Mouse (Mus musculus): ENCODE data around the gene Bend5.

GRCm38 (mm10) chr4:111447918-111448317 is 33.1 kb downstream of the Bend5 start:
- TF ChIP-seq CTCF (IDR thresholded peaks at IDR 0.05; ENCODE audit: control insufficient read depth, insufficient read depth, low read length): no peak
- no peak for TF ChIP-seq POLR2A (IDR thresholded peaks at IDR 0.05; ENCODE audit: borderline replicate concordance, control insufficient read depth, low read depth, low read length)

Measured in bone marrow, adult 2 months (tissue).